ENCODE assay signal across 9 mouse cellular contexts in the genomic region with DNA sequence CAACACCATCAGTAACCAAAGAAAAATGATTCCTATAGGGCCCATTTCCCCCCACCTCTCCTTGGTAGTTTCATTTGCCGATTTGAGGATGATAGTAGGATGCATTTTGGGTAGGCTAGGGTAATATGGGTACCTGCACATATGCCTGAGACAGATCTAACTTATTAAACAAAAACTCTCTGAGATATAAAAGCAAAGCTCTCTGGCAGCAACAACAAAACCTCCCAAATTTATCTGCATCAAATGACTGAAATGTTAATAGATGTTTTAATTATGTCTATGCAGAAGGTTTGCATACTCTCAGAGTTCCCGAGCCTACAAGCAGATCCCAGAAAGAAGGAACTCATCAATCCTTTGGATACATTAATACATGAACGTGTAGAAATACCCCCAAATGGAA. TPM values are rescaled to one million over a fixed set of nuclear protein-coding genes. Genes with fewer than 3 reads are reported as not detected.
DNase-seq lines count a peak whose midpoint lies in the region; ATAC-seq and TF ChIP-seq lines count a peak whose summit lies in the region.
"Had no signal": no experiment of that assay in that cellular context is flagged by ENCODE, and none has a peak within 500 bp of the region (broad histone marks: within the 10 kb centered on the region; RNA-seq: fewer than 3 reads in every experiment).

No protein-coding gene starts in this region.

- no peak for TF ChIP-seq CTCF in forebrain, postnatal 0 days (IDR thresholded peaks at IDR 0.05; ENCODE audit: low read depth)

- no peak for TF ChIP-seq POLR2A in limb, embryonic 14.5 days (IDR thresholded peaks at IDR 0.05; ENCODE audit: borderline replicate concordance, extremely low read depth, insufficient read depth, insufficient read length)

- peaks cover 4% of the 10 kb centered on the region for H3K36me3 ChIP-seq in lung, embryonic 16.5 days (ENCODE audit: control insufficient read depth, insufficient read depth, low read length)
- no peaks in the 10 kb centered on the region for H3K36me3 ChIP-seq in forebrain, postnatal 0 days (ENCODE audit: insufficient read depth)
- peaks cover 12% of the 10 kb centered on the region for H3K36me3 ChIP-seq in limb, embryonic 14.5 days (ENCODE audit: control insufficient read depth, insufficient read depth, low read length)
- H3K36me3 ChIP-seq in stomach, embryonic 14.5 days (ENCODE audit: control insufficient read depth, insufficient read depth, low read length), result no peaks in the 10 kb centered on the region

- H3K4me2 ChIP-seq in lung, embryonic 16.5 days (ENCODE audit: low read depth, low read length), result peak overlapping the region; percentile 56
- peak overlapping the region; percentile 51; the same call in 1 of the 2 replicates for H3K4me2 ChIP-seq in forebrain, postnatal 0 days (ENCODE audit: low read depth)
- H3K4me2 ChIP-seq in limb, embryonic 14.5 days (replicated peaks; ENCODE audit: low read depth, low read length, severe bottlenecking), result peak overlapping the region; percentile 42
- H3K4me2 ChIP-seq in stomach, embryonic 14.5 days (replicated peaks; ENCODE audit: low read depth, low read length), result peak overlapping the region; percentile 47

- no peaks in the 10 kb centered on the region for H3K27me3 ChIP-seq in lung, embryonic 16.5 days (ENCODE audit: control insufficient read depth, insufficient read depth, low read depth, low read length)
- no peaks in the 10 kb centered on the region; the same call in 1 of the 2 replicates for H3K27me3 ChIP-seq in forebrain, postnatal 0 days (ENCODE audit: insufficient read depth, low read length)
- H3K27me3 ChIP-seq in limb, embryonic 14.5 days (ENCODE audit: control insufficient read depth, insufficient read depth, low read length), result no peaks in the 10 kb centered on the region
- H3K27me3 ChIP-seq in stomach, embryonic 14.5 days (ENCODE audit: control insufficient read depth, insufficient read depth, low read length), result no peaks in the 10 kb centered on the region

- WGBS in lung, embryonic 16.5 days, result 46% methylated on average over 3 of the region's 3 CpGs
- WGBS in forebrain, postnatal 0 days, result 32% methylated on average over 3 of the region's 3 CpGs
- 22% methylated on average over 3 of the region's 3 CpGs for WGBS in limb, embryonic 14.5 days
- 52% methylated on average over 3 of the region's 3 CpGs for WGBS in stomach, embryonic 14.5 days

- H3K27ac ChIP-seq in lung, embryonic 16.5 days (ENCODE audit: low read length), result peak overlapping the region; percentile 84
- H3K27ac ChIP-seq in forebrain, postnatal 0 days (ENCODE audit: low read depth, low read length), result no peak overlapping the region
- peak overlapping the region; percentile 74 for H3K27ac ChIP-seq in limb, embryonic 14.5 days (replicated peaks; ENCODE audit: low read depth, low read length)
- H3K27ac ChIP-seq in stomach, embryonic 14.5 days (ENCODE audit: low read length), result 0 out of 2 replicates have a peak overlapping the region, but pooled peaks have one; percentile 21

- peak overlapping the region; percentile 56 for H3K4me3 ChIP-seq in lung, embryonic 16.5 days (ENCODE audit: low read length)
- peak overlapping the region; percentile 29; the same call in 1 of the 2 replicates for H3K4me3 ChIP-seq in forebrain, postnatal 0 days (ENCODE audit: low read depth, low read length)
- peak overlapping the region; percentile 55 for H3K4me3 ChIP-seq in limb, embryonic 14.5 days (replicated peaks; ENCODE audit: low read length)
- H3K4me3 ChIP-seq in stomach, embryonic 14.5 days (ENCODE audit: low read depth, low read length), result peak overlapping the region; percentile 33

- peak overlapping the region; percentile 51; the same call in 1 of the 2 replicates for H3K9ac ChIP-seq in lung, embryonic 16.5 days (ENCODE audit: low read length)
- H3K9ac ChIP-seq in forebrain, postnatal 0 days, result 0 out of 2 replicates have a peak overlapping the region, but pooled peaks have one; percentile 22
- H3K9ac ChIP-seq in limb, embryonic 14.5 days (ENCODE audit: low read depth, low read length, severe bottlenecking), result peak overlapping the region; percentile 65
- H3K9ac ChIP-seq in stomach, embryonic 14.5 days (replicated peaks; ENCODE audit: low read depth, low read length), result no peak overlapping the region; the same call in 1 of the 2 replicates

- no peaks in the 10 kb centered on the region; the same call in 1 of the 2 replicates for H3K4me1 ChIP-seq in lung, embryonic 16.5 days (replicated peaks; ENCODE audit: control insufficient read depth, insufficient read depth, low read length)
- no peaks in the 10 kb centered on the region for H3K4me1 ChIP-seq in forebrain, postnatal 0 days (ENCODE audit: insufficient read depth)
- H3K4me1 ChIP-seq in limb, embryonic 14.5 days (ENCODE audit: control insufficient read depth, insufficient read depth, low read length), result peaks cover 8% of the 10 kb centered on the region; the same call in 1 of the 2 replicates
- 0 out of 2 replicates have a peak, but pooled peaks cover 3% of the 10 kb centered on the region for H3K4me1 ChIP-seq in stomach, embryonic 14.5 days (ENCODE audit: control insufficient read depth, insufficient read depth, low read length)

- ATAC-seq in lung, embryonic 16.5 days (ENCODE audit: low read depth), result no peak
- ATAC-seq in forebrain, postnatal 0 days, result no peak
- no peak for ATAC-seq in limb, embryonic 14.5 days (ENCODE audit: low FRiP score, low read depth)
- no peak for ATAC-seq in stomach, embryonic 14.5 days (ENCODE audit: insufficient number of reproducible peaks, insufficient read depth, low FRiP score, low read depth)

- DNase-seq in lung, adult 18-20 months, result no peak
- DNase-seq in forebrain, postnatal 0 days, result no peak
- no peak for DNase-seq in limb, embryonic 14.5 days (ENCODE audit: low spot score)
- DNase-seq in adrenal gland, adult 2 months, result no peak
- no peak for DNase-seq in spleen, postnatal 10 days (ENCODE audit: low spot score in 2 of 2)
- no peak for DNase-seq in ovary, postnatal 36 days (ENCODE audit: low spot score)
- DNase-seq: cerebellum, adult 9-10 months had no signal

- no peaks in the 10 kb centered on the region for H3K9me3 ChIP-seq in lung, embryonic 16.5 days (ENCODE audit: control insufficient read depth, low read length)
- no peaks in the 10 kb centered on the region for H3K9me3 ChIP-seq in forebrain, postnatal 0 days (ENCODE audit: low read length)
- H3K9me3 ChIP-seq in limb, embryonic 14.5 days (ENCODE audit: control insufficient read depth, low read length), result no peaks in the 10 kb centered on the region
- no peaks in the 10 kb centered on the region for H3K9me3 ChIP-seq in stomach, embryonic 14.5 days (ENCODE audit: control insufficient read depth, low read depth, low read length)

RNA-seq across cellular contexts. Expression of a gene that starts 1.7 kb away (rescaled TPM):
- polyA plus RNA-seq in lung, embryonic 16.5 days (2015; fragmentation: Nextera tagmentation; extraction: Ambion mirVana), result 117 and 118 TPM in 2 replicates
- total RNA-seq in forebrain, postnatal 0 days (2014; rRNA removed), result 30.2 and 36.9 TPM in 2 replicates
- 28.2 and 32.1 TPM in 2 replicates for polyA plus RNA-seq in forebrain, postnatal 0 days (2015; fragmentation: Nextera tagmentation; extraction: Ambion mirVana)
- polyA plus RNA-seq in limb, embryonic 14.5 days (2012; rRNA removed), result 57.8 and 66.7 TPM in 2 replicates
- polyA plus RNA-seq in limb, embryonic 14.5 days (2014; fragmentation: Nextera tagmentation; extraction: Ambion mirVana), result 162 and 190 TPM in 2 replicates
- polyA plus RNA-seq in stomach, embryonic 14.5 days (2014; fragmentation: Nextera tagmentation; extraction: Ambion mirVana), result 68.1 and 70.0 TPM in 2 replicates
- 10 to 100 TPM; 15.9 to 19.3 TPM for total RNA-seq in adrenal gland, adult 2 months (2021)
- 0.94 and 2.2 TPM in 2 replicates for polyA plus RNA-seq in adrenal gland, adult 2 months (2012; rRNA removed)
